Mouse (Mus musculus) lung, postnatal 14 days (tissue): ENCODE data around the gene Ostc.

Experiments used
- DNase-seq: peaks from one replicate; pipeline ENCODE4 v3.0.0; 2021

The Ostc gene

DNA sequence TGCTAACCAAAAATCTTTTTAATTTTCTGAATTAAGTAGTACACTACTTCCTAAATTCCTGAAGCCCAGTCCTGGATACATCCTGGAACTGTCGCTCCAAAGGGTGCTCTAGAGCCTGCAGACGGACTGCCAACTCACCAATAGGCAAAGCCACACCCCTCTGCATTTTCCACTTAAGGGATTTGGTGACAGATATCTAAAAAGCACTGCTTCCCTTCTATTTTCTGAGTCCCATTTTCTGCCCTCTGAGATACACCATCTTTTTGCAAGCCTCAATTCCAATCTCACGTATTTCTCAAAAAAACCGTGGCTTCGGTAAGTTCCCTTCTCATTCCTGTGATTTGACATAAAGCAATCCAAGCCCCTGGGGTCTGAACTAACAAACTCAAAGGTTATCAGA is 715 bp downstream of the Ostc start:
- peak; percentile 7 for DNase-seq

GRCm38 (mm10) chr3:130702289-130702688 is 7.0 kb downstream of the Ostc start:
- DNase-seq: no peak

- no peak for DNase-seq
Observed at GRCm38 (mm10) chr3:130697622-130698021, 11.6 kb downstream of the Ostc start.

GRCm38 (mm10) chr3:130694705-130695104 is 14.5 kb downstream of the Ostc start:
- no peak for DNase-seq

- no peak for DNase-seq
Observed at GRCm38 (mm10) chr3:130694041-130694593, 15.1 kb downstream of the Ostc start.

DNA sequence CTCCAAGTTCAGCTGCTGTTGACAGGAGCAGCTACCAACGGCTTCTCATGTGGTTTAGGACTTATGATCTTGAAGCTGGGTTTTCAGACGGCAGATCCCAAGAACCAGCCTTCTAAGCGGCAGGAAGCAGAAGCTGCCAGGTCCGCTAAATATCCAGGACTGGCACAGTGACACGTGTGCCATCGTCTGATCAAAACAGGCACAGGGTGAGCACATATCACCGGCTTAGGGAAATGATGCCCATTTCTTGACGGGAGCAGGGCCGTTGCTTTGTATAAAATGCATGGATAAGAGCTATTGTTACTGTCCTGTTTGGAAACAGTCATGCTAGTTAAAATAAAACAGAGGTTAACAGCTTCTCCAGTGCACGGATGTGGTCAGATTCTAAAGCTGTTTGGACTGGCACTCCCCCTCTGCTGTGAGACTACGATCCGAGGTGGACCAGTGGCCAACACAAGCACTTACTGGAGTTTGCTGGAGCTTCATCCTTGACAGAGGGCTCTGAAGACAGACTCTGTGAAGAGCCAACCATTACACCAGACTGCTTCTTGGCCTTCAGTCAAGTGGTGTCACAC is 17.6 kb downstream of the Ostc start:
- no peak for DNase-seq

DNA sequence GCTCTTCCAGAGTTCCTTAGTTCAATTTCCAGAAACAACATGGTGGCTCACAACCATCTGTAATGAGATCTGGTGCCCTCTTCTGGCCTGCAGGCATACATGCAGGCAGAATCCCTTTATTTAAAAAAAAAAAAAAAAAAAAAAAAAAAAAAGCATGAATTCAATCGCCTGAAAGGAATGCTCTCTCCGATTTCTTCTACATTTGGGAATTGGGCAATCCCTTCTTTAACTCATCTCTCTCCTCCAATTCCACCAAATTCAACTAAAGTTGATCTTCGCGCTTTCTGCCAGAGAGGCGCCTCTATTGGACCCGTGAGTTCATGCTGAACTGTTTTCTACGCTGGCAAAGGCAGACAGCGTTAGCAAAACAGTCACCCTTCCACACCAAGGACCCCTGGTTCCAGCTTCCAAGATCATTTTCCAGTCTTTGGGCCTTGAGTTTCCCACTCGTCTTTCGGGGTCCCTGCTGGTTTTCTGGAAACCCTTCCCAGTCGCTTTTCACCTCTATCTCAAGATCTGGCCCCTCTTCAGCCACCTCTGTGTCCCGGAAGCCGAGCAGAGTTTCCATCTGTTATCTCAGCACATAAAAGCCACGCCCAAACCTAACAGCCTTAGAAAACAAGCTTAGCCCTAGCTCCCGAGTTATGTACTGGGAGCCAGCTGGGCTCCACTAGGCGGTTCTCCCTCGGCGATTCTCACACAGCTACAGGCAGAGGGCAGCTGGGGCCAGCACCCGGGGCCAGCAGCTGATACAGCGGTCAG is 18.2 kb downstream of the Ostc start:
- DNase-seq: peak; percentile 34

GRCm38 (mm10) chr3:130689630-130690029 is 19.6 kb downstream of the Ostc start:
- DNase-seq: peak; percentile 84

- no peak for DNase-seq
Observed at GRCm38 (mm10) chr3:130687051-130687450, 22.2 kb downstream of the Ostc start.

GRCm38 (mm10) chr3:130685014-130685366 is 24.3 kb downstream of the Ostc start:
- DNase-seq: no peak

- DNase-seq: no peak
Observed at GRCm38 (mm10) chr3:130684276-130685013, 24.8 kb downstream of the Ostc start.

DNA sequence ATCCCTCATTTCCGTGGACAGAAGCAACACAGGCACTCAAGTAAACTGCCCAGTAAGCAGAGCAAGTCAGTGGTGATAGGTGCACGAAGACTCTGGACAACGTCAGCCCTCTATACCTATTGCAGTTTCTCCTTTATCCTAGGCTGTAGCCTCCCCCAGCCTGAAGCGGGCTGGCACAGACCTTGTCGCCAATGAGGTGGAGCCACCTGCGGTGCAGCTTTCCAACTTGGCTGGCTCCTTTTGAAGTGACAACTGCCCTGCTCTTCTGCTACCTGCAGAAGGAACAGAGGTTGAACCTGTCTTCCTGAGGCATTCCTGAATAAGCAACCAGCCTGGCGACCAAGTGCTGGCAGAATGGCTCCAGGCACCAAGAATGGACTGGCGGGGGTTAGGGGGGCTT is 25.4 kb downstream of the Ostc start:
- no peak for DNase-seq

DNA sequence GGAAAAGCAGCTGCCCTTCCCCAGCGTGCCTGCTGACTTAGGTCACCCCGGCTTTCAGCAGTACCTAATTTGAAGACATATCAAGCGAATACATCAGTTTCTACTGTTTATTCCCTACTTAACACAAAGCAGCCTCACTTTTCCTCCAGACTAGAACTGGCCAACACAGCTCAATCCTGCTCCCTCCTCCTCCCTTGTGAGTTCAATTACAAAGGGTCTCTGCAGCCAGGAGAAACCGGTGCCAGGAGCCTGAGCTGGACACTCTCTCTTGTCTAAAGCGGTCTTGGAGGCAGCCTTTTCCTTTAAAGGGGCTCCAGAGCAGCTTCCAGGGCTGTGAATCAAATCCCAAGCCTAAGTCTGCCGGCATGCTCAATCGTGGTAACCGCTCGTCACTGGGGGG is 27.1 kb downstream of the Ostc start:
- no peak for DNase-seq

GRCm38 (mm10) chr3:130681226-130681625 is 28.0 kb downstream of the Ostc start:
- no peak for DNase-seq

- DNase-seq: no peak
Observed at GRCm38 (mm10) chr3:130677671-130678460, 31.4 kb downstream of the Ostc start.

GRCm38 (mm10) chr3:130671291-130671690 is 38.0 kb downstream of the Ostc start:
- no peak for DNase-seq

- DNase-seq: no peak
Observed at GRCm38 (mm10) chr3:130662496-130662895, 46.7 kb downstream of the Ostc start.

DNA sequence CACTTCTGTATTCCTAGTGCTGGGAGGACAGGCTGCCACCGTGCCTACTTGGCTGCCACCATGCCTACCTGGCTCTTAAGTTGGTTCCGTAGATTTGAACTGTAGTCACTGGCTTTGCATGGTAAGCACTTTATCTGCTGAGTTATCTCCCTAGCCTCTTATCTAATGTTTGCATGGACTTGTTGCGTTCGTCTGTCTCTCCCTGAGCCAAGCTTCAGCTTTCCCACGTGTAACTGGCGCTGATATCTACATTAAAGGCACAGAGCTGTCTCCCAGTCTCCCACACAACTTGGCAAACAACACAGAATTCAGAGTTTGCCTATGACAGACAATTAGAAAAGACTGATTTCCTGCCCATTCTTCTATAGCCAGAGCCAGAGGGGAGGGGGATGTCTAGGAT is 48.6 kb downstream of the Ostc start:
- no peak for DNase-seq

- no peak for DNase-seq
Observed at GRCm38 (mm10) chr3:130649569-130649968, 59.7 kb downstream of the Ostc start.

GRCm38 (mm10) chr3:130646110-130646810 is 63.0 kb downstream of the Ostc start:
- DNase-seq: no peak
